Mouse (Mus musculus): ENCODE results near the gene Fam241b. TPM values are rescaled to one million over a fixed set of nuclear protein-coding genes. Genes with fewer than 3 reads are reported as not detected.

Gene Fam241b
- polyA plus RNA-seq, 1 experiment from 2014 or later, result 3.8 TPM

- no peak overlapping the region for H3K4me3 ChIP-seq (ENCODE audit: low read length)
- H3K4me1 ChIP-seq (ENCODE audit: control insufficient read depth, insufficient read depth, low read length), result no peaks in the 10 kb centered on the region
- no peaks in the 10 kb centered on the region for H3K9me3 ChIP-seq (ENCODE audit: control insufficient read depth, low read length)
- no peak for ATAC-seq (ENCODE audit: low FRiP score, low TSS enrichment)
- no peak overlapping the region for H3K9ac ChIP-seq (ENCODE audit: low read depth, low read length)
- H3K27me3 ChIP-seq (ENCODE audit: control insufficient read depth, insufficient read depth, low read length), result peaks cover 4% of the 10 kb centered on the region; the same call in 1 of the 2 replicates
- no peak overlapping the region for H3K4me2 ChIP-seq (replicated peaks; ENCODE audit: low read depth, low read length)
- 97% methylated on average over 3 of the region's 3 CpGs for WGBS
- no peaks in the 10 kb centered on the region for H3K36me3 ChIP-seq (ENCODE audit: control insufficient read depth, insufficient read depth, low read length)
- no peak overlapping the region for H3K27ac ChIP-seq (ENCODE audit: low read depth, low read length)
Observed at GRCm38 (mm10) chr10:62179944-62180343, 36.2 kb upstream of the Fam241b start.

- H3K9ac ChIP-seq (ENCODE audit: low read depth, low read length), result no peak overlapping the region
- no peaks in the 10 kb centered on the region for H3K36me3 ChIP-seq (ENCODE audit: control insufficient read depth, insufficient read depth, low read length)
- H3K9me3 ChIP-seq (ENCODE audit: control insufficient read depth, low read length), result no peaks in the 10 kb centered on the region
- WGBS, result 57% methylated on average over 15 of the region's 15 CpGs
- H3K4me2 ChIP-seq (replicated peaks; ENCODE audit: low read depth, low read length), result no peak overlapping the region
- no peak overlapping the region for H3K27ac ChIP-seq (ENCODE audit: low read depth, low read length)
- H3K4me3 ChIP-seq (ENCODE audit: low read length), result no peak overlapping the region
- no peaks in the 10 kb centered on the region for H3K27me3 ChIP-seq (ENCODE audit: control insufficient read depth, insufficient read depth, low read length)
- 0 out of 2 replicates have a peak, but pooled peaks have one; percentile 49 for ATAC-seq (ENCODE audit: low FRiP score, low TSS enrichment)
- peaks cover 5% of the 10 kb centered on the region; the same call in 1 of the 2 replicates for H3K4me1 ChIP-seq (ENCODE audit: control insufficient read depth, insufficient read depth, low read length)
Observed at GRCm38 (mm10) chr10:62174533-62175313, 31.0 kb upstream of the Fam241b start.

- ATAC-seq (ENCODE audit: low FRiP score, low TSS enrichment), result no peak
- no peak overlapping the region for H3K4me3 ChIP-seq (ENCODE audit: low read length)
- no peak overlapping the region for H3K27ac ChIP-seq (ENCODE audit: low read depth, low read length)
- H3K36me3 ChIP-seq (ENCODE audit: control insufficient read depth, insufficient read depth, low read length), result no peaks in the 10 kb centered on the region
- H3K4me1 ChIP-seq (ENCODE audit: control insufficient read depth, insufficient read depth, low read length), result peaks cover 5% of the 10 kb centered on the region; the same call in 1 of the 2 replicates
- H3K27me3 ChIP-seq (ENCODE audit: control insufficient read depth, insufficient read depth, low read length), result no peaks in the 10 kb centered on the region
- no peak overlapping the region for H3K4me2 ChIP-seq (replicated peaks; ENCODE audit: low read depth, low read length)
- no peaks in the 10 kb centered on the region for H3K9me3 ChIP-seq (ENCODE audit: control insufficient read depth, low read length)
- no peak overlapping the region for H3K9ac ChIP-seq (ENCODE audit: low read depth, low read length)
- 25% methylated on average over 9 of the region's 9 CpGs for WGBS
Observed at GRCm38 (mm10) chr10:62173941-62174448, 30.3 kb upstream of the Fam241b start.

GRCm38 (mm10) chr10:62172841-62173553 lies 29.3 kb upstream of the Fam241b start:
- H3K27ac ChIP-seq (ENCODE audit: low read depth, low read length), result no peak overlapping the region
- no peaks in the 10 kb centered on the region for H3K27me3 ChIP-seq (ENCODE audit: control insufficient read depth, insufficient read depth, low read length)
- H3K4me3 ChIP-seq (ENCODE audit: low read length), result no peak overlapping the region
- H3K9me3 ChIP-seq (ENCODE audit: control insufficient read depth, low read length), result no peaks in the 10 kb centered on the region
- H3K4me2 ChIP-seq (replicated peaks; ENCODE audit: low read depth, low read length), result no peak overlapping the region
- WGBS, result 8% methylated on average over 8 of the region's 9 CpGs
- no peak overlapping the region for H3K9ac ChIP-seq (ENCODE audit: low read depth, low read length)
- peaks cover 5% of the 10 kb centered on the region; the same call in 1 of the 2 replicates for H3K4me1 ChIP-seq (ENCODE audit: control insufficient read depth, insufficient read depth, low read length)
- peak; percentile 43; the same call in 1 of the 2 replicates for ATAC-seq (ENCODE audit: low FRiP score, low TSS enrichment)
- no peaks in the 10 kb centered on the region for H3K36me3 ChIP-seq (ENCODE audit: control insufficient read depth, insufficient read depth, low read length)

GRCm38 (mm10) chr10:62162410-62162809 lies 18.7 kb upstream of the Fam241b start:
- H3K9me3 ChIP-seq (ENCODE audit: control insufficient read depth, low read length), result no peaks in the 10 kb centered on the region
- no peak for ATAC-seq (ENCODE audit: low FRiP score, low TSS enrichment)
- H3K36me3 ChIP-seq (ENCODE audit: control insufficient read depth, insufficient read depth, low read length), result no peaks in the 10 kb centered on the region
- H3K27me3 ChIP-seq (ENCODE audit: control insufficient read depth, insufficient read depth, low read length), result no peaks in the 10 kb centered on the region
- 23% methylated on average over 10 of the region's 10 CpGs for WGBS
- peaks cover 9% of the 10 kb centered on the region; the same call in 1 of the 2 replicates for H3K4me1 ChIP-seq (ENCODE audit: control insufficient read depth, insufficient read depth, low read length)
- H3K4me3 ChIP-seq (ENCODE audit: low read length), result no peak overlapping the region
- H3K9ac ChIP-seq (ENCODE audit: low read depth, low read length), result no peak overlapping the region
- H3K4me2 ChIP-seq (replicated peaks; ENCODE audit: low read depth, low read length), result no peak overlapping the region
- no peak overlapping the region for H3K27ac ChIP-seq (ENCODE audit: low read depth, low read length)

GRCm38 (mm10) chr10:62149929-62150328 lies 6.2 kb upstream of the Fam241b start:
- Histone ChIP-seq H3K27me3 (ENCODE audit: control insufficient read depth, insufficient read depth, low read length) (peaks cover 7% of the 10 kb centered on the region; the same call in 1 of the 2 replicates), H3K36me3 (ENCODE audit: control insufficient read depth, insufficient read depth, low read length) (no peaks in the 10 kb centered on the region), H3K9me3 (ENCODE audit: control insufficient read depth, low read length) (no peaks in the 10 kb centered on the region), H3K4me3 (ENCODE audit: low read length) (no peak overlapping the region), H3K4me2 (replicated peaks; ENCODE audit: low read depth, low read length) (no peak overlapping the region), H3K27ac (ENCODE audit: low read depth, low read length) (no peak overlapping the region), H3K9ac (ENCODE audit: low read depth, low read length) (no peak overlapping the region), H3K4me1 (ENCODE audit: control insufficient read depth, insufficient read depth, low read length) (no peaks in the 10 kb centered on the region)
- 70% methylated on average over 7 of the region's 7 CpGs for WGBS
- ATAC-seq (ENCODE audit: low FRiP score, low TSS enrichment), result no peak

DNA sequence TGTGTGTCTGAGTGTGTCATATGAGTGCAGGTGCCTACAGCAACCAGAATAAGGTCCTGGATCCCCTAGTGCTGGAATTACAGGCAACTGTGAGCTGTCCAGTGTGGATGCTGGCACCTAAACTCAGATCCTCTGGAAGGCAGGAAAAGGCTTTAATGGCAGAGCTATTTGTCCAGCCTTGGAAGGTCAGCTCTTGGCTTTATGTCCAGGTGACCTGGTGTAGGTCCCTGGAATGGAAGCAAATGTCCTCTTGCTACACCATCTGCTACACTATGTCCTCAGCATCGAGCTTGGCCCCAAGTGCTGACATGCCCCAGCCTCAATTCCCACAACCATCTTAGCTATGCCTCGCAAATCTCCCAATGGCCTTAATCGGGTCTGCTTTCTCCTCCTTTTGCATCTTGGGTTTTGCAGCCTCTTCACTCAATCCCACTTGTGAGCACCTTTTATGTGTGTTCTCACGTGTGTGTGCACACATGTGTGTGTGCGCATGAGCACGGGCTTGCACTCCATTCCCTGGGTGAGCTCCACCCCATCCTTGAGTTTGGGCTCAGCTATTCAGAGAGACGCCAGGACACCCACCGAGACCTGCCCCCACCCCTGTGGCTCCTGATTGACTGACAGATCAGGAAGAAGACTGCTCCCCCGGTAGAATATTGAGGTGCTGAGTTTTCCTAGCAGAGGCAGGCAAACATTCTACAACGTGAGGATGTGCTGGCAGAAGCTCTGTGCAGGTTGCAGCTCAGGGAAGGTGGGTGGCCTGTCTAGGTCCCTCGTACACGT lies 3.9 kb upstream of the Fam241b start:
- ATAC-seq (ENCODE audit: low FRiP score, low TSS enrichment), result no peak
- 64% methylated on average over 12 of the region's 12 CpGs for WGBS

DNA sequence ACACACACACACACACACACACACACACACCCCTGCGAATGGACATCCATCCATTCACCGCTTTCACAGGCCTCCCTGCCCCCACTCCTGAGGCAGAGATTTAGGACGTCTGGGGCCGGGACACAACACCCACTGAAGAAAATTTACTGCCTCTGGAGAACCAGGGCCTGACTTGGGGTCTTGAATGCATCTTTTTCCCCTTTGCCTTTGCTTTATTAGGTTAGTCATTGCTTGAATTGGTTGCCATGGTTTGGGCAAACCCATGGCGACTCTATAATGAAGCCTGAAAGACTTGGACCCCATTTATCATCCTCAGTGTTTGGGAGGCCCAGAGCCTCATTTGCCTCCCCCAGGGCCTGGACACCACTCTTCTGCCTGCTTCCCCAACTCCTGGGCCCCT lies 2.2 kb upstream of the Fam241b start:
- 43% methylated on average over 5 of the region's 5 CpGs for WGBS
- no peak for ATAC-seq (ENCODE audit: low FRiP score, low TSS enrichment)

More for the DNA sequence above, 3.9 kb upstream of the Fam241b start:
- H3K27ac ChIP-seq (ENCODE audit: low read depth, low read length), result no peak overlapping the region
- peaks cover 7% of the 10 kb centered on the region; the same call in 1 of the 2 replicates for H3K27me3 ChIP-seq (ENCODE audit: control insufficient read depth, insufficient read depth, low read length)
- no peaks in the 10 kb centered on the region for H3K4me1 ChIP-seq (ENCODE audit: control insufficient read depth, insufficient read depth, low read length)
- no peak overlapping the region for H3K4me3 ChIP-seq (ENCODE audit: low read length)
- no peak overlapping the region for H3K4me2 ChIP-seq (replicated peaks; ENCODE audit: low read depth, low read length)
- no peaks in the 10 kb centered on the region for H3K9me3 ChIP-seq (ENCODE audit: control insufficient read depth, low read length)
- H3K9ac ChIP-seq (ENCODE audit: low read depth, low read length), result no peak overlapping the region
- H3K36me3 ChIP-seq (ENCODE audit: control insufficient read depth, insufficient read depth, low read length), result no peaks in the 10 kb centered on the region

More for the DNA sequence above, 2.2 kb upstream of the Fam241b start:
- Histone ChIP-seq H3K36me3 (ENCODE audit: control insufficient read depth, insufficient read depth, low read length) (no peaks in the 10 kb centered on the region), H3K4me1 (ENCODE audit: control insufficient read depth, insufficient read depth, low read length) (no peaks in the 10 kb centered on the region), H3K9ac (ENCODE audit: low read depth, low read length) (no peak overlapping the region), H3K27me3 (ENCODE audit: control insufficient read depth, insufficient read depth, low read length) (peaks cover 7% of the 10 kb centered on the region; the same call in 1 of the 2 replicates), H3K27ac (ENCODE audit: low read depth, low read length) (no peak overlapping the region), H3K9me3 (ENCODE audit: control insufficient read depth, low read length) (no peaks in the 10 kb centered on the region), H3K4me3 (ENCODE audit: low read length) (no peak overlapping the region), H3K4me2 (replicated peaks; ENCODE audit: low read depth, low read length) (no peak overlapping the region)

Measured in kidney, embryonic 14.5 days (tissue).